Mouse (Mus musculus) neural tube, embryonic 14.5 days (tissue): ENCODE measurements around the gene Rln3. TPM values are rescaled to one million over a fixed set of nuclear protein-coding genes. Genes with fewer than 3 reads are reported as not detected.

Experiments used
- ATAC-seq: fragments of 200-750 bp; cut with Nextera tagmentation; 2 replicates; pipeline ENCODE4 v1.8.0; 2017; ENCODE audit warnings: low read depth, mild to moderate bottlenecking, moderate TSS enrichment, moderate library complexity
- H3K27ac ChIP-seq: fragments of 300-500 bp; sonication (generic); 2 replicates; pipeline ENCODE4 v1.5.1; 2014; ENCODE audit warnings: low read depth, mild to moderate bottlenecking, control low read depth, low read length, moderate library complexity, mixed read lengths
- H3K27me3 ChIP-seq: fragments of 300-500 bp; sonication (generic); 2 replicates; pipeline ENCODE4 v1.6.1; 2014; ENCODE audit warnings: low read length; ENCODE audit not compliant: control insufficient read depth, insufficient read depth
- H3K36me3 ChIP-seq: fragments of 300-500 bp; sonication (generic); 2 replicates; pipeline ENCODE4 v1.6.1; 2014; ENCODE audit warnings: low read length, mixed read lengths; ENCODE audit not compliant: control insufficient read depth, insufficient read depth
- H3K4me1 ChIP-seq: fragments of 300-500 bp; sonication (generic); 2 replicates; pipeline ENCODE4 v1.6.1; 2014; ENCODE audit warnings: low read length; ENCODE audit not compliant: control insufficient read depth, insufficient read depth
- H3K4me2 ChIP-seq: fragments of 300-500 bp; sonication (generic); 2 replicates; pipeline ENCODE4 v1.6.1; 2014; ENCODE audit warnings: mild to moderate bottlenecking, low read depth, low read length, control low read depth
- H3K4me3 ChIP-seq: fragments of 300-500 bp; sonication (generic); 2 replicates; pipeline ENCODE4 v1.5.1; 2014; ENCODE audit warnings: low read depth, low read length, control low read depth, mixed read lengths
- H3K9ac ChIP-seq: fragments of 300-500 bp; sonication (generic); replicated peaks from 2 replicates; pipeline ENCODE4 v1.6.1; 2014; ENCODE audit warnings: low read depth, mild to moderate bottlenecking, control low read depth, low read length, mixed read lengths
- H3K9me3 ChIP-seq: fragments of 300-500 bp; sonication (generic); 2 replicates; pipeline ENCODE4 v1.6.1; 2016; ENCODE audit warnings: low read length; ENCODE audit not compliant: control insufficient read depth
- WGBS: fragments of 180-500 bp; shearing (Covaris S2); extraction: QIAGEN DNeasy Blood & Tissue Kit; methylation state at CpG from one replicate; pipeline ENCODE4 v1.1.7; 2014; 5-methylcytosine and 5-hydroxymethylcytosine counted together
- polyA plus RNA-seq: library from polyadenylated mRNA; unstranded; fragments of >200 nt; fragmentation: Nextera tagmentation; extraction: Ambion mirVana; gene quantifications from 2 replicates; pipeline ENCODE4 v1.2.1, GENCODE M21; 2014

Rln3 gene
- polyA plus RNA-seq, 1 experiment from 2014 or later, result 0.82 TPM

DNA sequence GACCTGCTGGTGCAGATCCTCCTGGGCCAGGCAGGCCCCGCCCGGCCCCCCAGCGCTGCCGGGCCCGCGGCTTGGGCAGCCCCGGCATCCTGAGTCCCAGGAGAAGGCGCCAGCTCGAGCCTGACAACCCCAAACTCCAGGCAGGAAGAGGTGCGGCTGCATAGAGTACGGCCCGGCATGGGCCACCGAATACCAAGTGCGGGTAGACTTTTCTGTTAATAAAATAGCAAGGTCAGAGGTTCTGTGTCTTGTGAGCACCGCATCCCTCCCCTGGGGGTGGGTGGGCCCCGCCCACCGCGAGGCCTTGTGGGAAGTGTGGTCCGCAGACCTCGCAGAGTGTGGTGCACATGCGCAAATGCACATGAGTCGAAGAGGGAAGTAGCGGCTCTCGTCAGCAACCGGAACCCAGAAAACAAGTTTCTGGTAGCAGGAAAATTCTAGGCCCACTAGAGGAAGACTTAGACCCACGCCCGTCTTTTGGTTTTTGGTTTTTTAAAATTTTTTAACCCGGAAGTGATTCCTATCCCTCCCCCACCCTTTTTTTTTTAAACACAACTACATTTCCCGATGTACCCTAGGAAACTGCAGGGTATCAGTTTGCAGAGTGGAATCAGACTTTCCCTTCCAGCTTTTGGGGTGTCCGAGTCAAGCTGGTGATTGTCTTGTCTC, 40.1 kb downstream of the Rln3 start:
- Histone ChIP-seq H3K4me2 (peak overlapping the region; percentile 94), H3K4me1 (peaks cover 7% of the 10 kb centered on the region; the same call in 1 of the 2 replicates), H3K9me3 (no peaks in the 10 kb centered on the region), H3K9ac (peak overlapping the region; percentile 67), H3K27ac (peak overlapping the region; percentile 61), H3K36me3 (peaks cover 5% of the 10 kb centered on the region; the same call in 1 of the 2 replicates), H3K4me3 (peak overlapping the region; percentile 44), H3K27me3 (0 out of 2 replicates have a peak, but pooled peaks cover 6% of the 10 kb centered on the region)
- under 1% methylated on average over 30 of the region's 30 CpGs for WGBS
- ATAC-seq, result peak; percentile 73

DNA sequence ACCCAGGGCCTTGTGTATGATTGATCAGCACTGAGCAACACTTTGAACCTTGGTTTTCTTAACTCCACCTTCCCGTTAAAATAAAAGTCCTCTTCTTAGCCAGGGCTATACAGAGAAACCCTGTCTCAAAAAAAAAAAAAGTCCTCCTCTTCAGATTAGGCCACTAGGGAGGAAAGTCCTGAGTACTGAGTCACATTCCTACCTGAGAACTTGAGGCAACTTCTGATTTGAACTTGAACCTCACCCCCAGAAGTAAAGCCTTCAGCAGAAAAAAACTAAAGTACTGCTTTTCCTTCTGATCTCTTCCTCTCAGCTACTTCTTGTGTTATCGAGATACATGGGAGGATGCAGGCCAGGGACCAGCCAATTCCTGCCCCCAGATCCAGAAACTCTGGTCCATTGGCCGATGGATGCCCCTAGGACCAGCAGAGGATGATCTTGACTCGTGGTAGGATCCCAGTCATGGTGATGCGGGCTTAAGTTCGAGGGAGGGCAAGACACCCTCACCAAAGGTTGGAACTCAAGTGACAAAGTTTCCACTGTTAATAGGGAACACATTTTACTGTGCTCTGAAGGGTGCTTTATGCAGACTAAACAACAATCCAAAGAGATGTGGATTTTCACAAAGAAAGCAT, 41.1 kb downstream of the Rln3 start:
- no peaks in the 10 kb centered on the region for H3K9me3 ChIP-seq
- 78% methylated on average over 6 of the region's 6 CpGs for WGBS
- peak overlapping the region; percentile 44 for H3K4me3 ChIP-seq
- H3K4me2 ChIP-seq, result peak overlapping the region; percentile 94
- no peak overlapping the region for H3K27ac ChIP-seq
- peaks cover 5% of the 10 kb centered on the region; the same call in 1 of the 2 replicates for H3K36me3 ChIP-seq
- ATAC-seq, result no peak
- peaks cover 17% of the 10 kb centered on the region for H3K4me1 ChIP-seq
- 0 out of 2 replicates have a peak, but pooled peaks cover 6% of the 10 kb centered on the region for H3K27me3 ChIP-seq
- H3K9ac ChIP-seq, result no peak overlapping the region

DNA sequence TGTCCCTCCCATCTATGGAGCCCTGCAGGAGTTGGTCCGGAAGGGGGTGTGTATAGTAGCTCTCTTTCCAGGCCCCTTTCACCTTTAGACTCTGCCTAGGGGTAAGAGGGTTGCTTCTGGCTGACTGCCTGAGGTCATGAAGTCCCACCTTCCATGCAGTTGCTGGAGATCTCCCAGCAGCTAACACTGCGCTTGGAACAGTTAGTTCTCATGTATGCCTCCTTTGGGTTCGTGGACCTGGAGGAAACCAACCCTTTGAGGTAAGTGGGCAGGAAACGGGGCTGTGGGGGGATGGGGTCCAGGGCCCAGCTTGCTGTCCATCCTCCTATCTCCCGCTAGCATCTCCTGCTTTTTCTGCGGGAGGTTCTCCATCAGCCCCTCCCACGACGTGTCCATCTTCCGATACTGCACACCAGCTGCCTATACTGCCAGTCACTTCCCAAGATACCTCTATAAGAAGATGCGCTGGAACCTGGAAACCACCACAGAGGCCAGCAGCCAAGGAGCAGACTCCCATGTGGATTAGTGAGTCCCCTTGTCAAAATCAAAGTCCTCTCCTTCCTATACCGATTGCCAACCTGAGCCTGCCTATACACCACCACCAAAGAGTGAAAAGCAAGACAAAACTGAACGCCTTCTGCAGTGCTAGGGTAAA, 41.7 kb downstream of the Rln3 start:
- Histone ChIP-seq H3K27ac (no peak overlapping the region), H3K4me1 (peaks cover 18% of the 10 kb centered on the region), H3K4me3 (no peak overlapping the region), H3K9ac (no peak overlapping the region), H3K36me3 (peaks cover 5% of the 10 kb centered on the region; the same call in 1 of the 2 replicates), H3K9me3 (no peaks in the 10 kb centered on the region), H3K27me3 (0 out of 2 replicates have a peak, but pooled peaks cover 6% of the 10 kb centered on the region), H3K4me2 (no peak overlapping the region)
- 68% methylated on average over 12 of the region's 12 CpGs for WGBS
- no peak for ATAC-seq

DNA sequence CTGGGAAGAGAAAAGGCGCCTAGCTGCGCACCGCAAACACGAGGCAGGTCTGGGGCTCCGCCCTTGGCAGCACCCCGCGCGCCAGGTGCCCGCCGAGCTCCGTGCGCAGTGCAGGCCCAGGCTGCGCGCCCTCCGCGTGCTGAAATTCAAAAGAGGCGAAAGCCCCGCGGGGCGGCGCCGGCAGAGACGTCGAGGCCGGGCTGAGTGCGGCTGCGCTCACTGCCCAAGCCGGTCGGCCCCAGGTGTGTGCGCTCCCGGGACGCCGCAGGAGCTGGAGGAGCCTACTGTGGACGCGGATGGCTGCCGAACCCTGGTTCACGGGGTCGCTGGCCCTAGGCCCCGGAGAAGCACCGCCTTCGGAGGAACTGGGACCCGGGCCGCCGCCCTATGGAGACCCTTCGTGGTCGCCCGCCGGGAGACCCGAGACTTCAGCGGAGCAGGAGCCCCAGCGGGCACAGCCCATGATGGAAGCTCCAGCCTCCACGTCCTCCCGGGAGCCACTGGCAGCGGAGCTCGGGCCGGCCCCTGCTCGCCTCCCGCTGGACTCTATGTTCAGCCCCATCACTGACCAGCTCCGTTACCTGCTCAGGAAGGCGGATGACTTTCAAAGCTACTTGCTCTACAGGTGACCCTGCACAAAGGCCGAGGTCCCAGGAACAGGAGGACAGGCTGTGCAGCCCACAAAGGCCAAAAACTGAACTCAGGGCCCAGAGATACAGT, 43.4 kb downstream of the Rln3 start, which contains the start of gene 1700067K01Rik:
1700067K01Rik (plus strand) TSS at position 222 of the 720 bp plus-strand sequence.
- H3K9ac ChIP-seq, result peak within 1 kb of the TSS; percentile 39; the same call in 1 of the 2 replicates
- no peak within 1 kb of the TSS; the same call in 1 of the 2 replicates for H3K4me2 ChIP-seq
- H3K27me3 ChIP-seq, result 0 out of 2 replicates have a peak, but pooled peaks cover 6% of the 10 kb centered on the region
- 16% methylated on average over 61 of the region's 61 CpGs for WGBS
- no peak within 1 kb of the TSS for H3K27ac ChIP-seq
- peaks cover 5% of the 10 kb centered on the region; the same call in 1 of the 2 replicates for H3K36me3 ChIP-seq
- H3K9me3 ChIP-seq, result no peaks in the 10 kb centered on the region
- no peak within 1 kb of the TSS for H3K4me3 ChIP-seq
- H3K4me1 ChIP-seq, result peaks cover 18% of the 10 kb centered on the region
- no peak for ATAC-seq

DNA sequence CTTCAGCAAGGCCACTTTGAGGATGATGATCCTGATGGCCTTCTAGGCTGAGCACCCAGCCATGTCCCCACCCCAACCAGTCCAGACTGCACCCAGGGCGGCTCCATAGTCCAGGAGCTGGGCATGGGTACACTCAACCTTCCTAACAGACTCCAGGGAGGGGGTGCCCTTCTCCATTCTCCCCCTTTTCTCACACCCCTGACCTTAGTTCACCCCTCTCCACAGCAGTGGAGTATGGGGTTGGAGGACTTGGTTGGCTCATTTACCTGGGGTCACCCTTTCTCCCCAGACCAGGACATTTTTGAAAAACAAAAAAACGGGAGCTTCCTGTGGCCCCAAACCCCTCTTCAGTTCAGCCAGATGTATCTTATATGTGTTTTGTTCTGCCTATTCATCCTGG, 45.0 kb downstream of the Rln3 start:
- Histone ChIP-seq H3K4me2 (0 out of 2 replicates have a peak overlapping the region, but pooled peaks have one; percentile 5), H3K4me3 (no peak overlapping the region), H3K27ac (no peak overlapping the region), H3K36me3 (peaks cover 5% of the 10 kb centered on the region; the same call in 1 of the 2 replicates), H3K9me3 (no peaks in the 10 kb centered on the region), H3K9ac (no peak overlapping the region), H3K27me3 (0 out of 2 replicates have a peak, but pooled peaks cover 6% of the 10 kb centered on the region), H3K4me1 (peaks cover 18% of the 10 kb centered on the region)
- no peak for ATAC-seq
- WGBS, result 92% methylated on average over 2 of the region's 2 CpGs

DNA sequence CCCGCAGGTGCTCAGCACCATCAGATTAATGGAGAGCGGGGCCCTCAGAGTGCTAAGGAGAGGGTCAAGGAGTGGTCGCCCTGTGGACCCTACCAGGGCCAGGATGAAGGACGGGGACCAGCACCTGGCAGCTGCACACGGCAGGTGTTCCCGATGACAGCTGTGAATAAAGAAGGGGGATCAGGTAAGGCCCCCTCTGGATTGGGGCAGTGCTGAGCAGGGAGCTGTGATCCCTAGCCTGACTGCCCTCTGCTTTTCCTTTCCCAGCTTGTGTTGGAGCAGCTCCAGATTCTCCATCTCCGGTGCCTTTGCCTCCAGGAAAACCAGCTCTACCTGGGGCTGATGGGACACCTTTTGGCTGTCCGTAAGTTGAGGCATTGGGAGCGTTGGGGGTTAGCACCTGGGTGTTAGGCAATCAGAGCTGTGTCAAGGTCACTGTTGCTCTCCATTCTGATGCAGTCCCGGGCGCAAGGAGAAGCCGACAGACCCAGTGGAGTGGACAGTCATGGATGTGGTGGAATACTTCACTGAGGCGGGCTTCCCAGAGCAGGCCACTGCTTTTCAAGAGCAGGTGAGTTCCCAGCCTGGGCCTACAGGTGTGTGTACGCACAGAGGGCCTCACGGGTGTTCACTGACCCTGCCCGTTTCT, 45.6 kb downstream of the Rln3 start:
- Histone ChIP-seq H3K4me2 (peak overlapping the region; percentile 72), H3K4me1 (peaks cover 15% of the 10 kb centered on the region), H3K9ac (peak overlapping the region; percentile 85; the same call in 1 of the 2 replicates), H3K36me3 (peaks cover 5% of the 10 kb centered on the region; the same call in 1 of the 2 replicates), H3K9me3 (no peaks in the 10 kb centered on the region), H3K27me3 (0 out of 2 replicates have a peak, but pooled peaks cover 6% of the 10 kb centered on the region), H3K27ac (no peak overlapping the region), H3K4me3 (peak overlapping the region; percentile 75)
- 73% methylated on average over 16 of the region's 16 CpGs for WGBS
- ATAC-seq, result no peak

DNA sequence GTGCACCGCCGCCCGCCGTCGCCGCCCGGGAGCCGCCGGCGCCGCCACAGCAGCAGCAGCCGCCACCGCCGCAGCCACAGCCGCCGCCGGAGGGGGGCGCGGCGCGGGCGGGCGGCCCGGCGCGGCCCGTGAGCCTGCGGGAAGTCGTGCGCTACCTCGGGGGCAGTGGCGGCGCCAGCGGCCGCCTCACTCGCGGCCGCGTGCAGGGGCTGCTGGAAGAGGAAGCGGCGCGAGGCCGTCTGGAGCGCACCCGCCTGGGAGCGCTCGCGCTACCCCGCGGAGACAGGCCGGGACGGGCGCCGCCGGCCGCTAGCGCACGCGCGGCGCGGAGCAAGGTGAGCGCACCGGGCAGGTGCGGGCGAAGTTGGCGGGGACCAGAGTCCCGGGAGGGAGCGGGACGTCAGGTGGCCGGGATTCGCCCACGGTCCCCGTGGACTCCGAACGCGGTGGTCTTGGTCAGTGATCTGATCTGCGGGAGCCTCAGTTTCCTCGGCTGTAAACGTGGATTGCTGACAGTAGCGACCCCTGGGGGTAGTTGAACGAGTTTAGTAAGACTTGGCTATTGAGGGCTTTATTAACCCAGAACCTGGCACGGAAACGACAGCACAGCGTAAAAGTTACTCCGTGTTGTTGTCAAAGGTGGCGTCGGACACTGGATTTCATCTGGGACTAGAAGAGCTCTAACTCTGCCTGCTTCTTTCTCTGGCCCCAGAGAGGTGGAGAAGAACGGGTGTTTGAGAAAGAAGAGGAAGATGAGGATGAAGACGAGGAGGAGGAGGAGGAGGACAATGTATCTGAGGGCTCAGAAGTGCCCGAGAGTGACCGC, 46.4 kb downstream of the Rln3 start:
- H3K27ac ChIP-seq, result peak overlapping the region; percentile 74
- peak; percentile 12; the same call in 1 of the 2 replicates for ATAC-seq
- H3K9ac ChIP-seq, result peak overlapping the region; percentile 85
- H3K4me3 ChIP-seq, result peak overlapping the region; percentile 75
- 1% methylated on average over 54 of the region's 92 CpGs for WGBS
- H3K4me1 ChIP-seq, result peaks cover 13% of the 10 kb centered on the region
- no peaks in the 10 kb centered on the region for H3K9me3 ChIP-seq
- peaks cover 10% of the 10 kb centered on the region; the same call in 1 of the 2 replicates for H3K36me3 ChIP-seq
- H3K4me2 ChIP-seq, result peak overlapping the region; percentile 72
- H3K27me3 ChIP-seq, result 0 out of 2 replicates have a peak, but pooled peaks cover 6% of the 10 kb centered on the region
